Mouse (Mus musculus) liver, embryonic 16.5 days (tissue): ENCODE data around the gene Cwc22. TPM values are rescaled to one million over a fixed set of nuclear protein-coding genes. Genes with fewer than 3 reads are reported as not detected.

ENCODE experiments used
- ATAC-seq: fragments of 200-750 bp; cut with Nextera tagmentation; 2 replicates; pipeline ENCODE4 v1.8.0; 2017; ENCODE audit warnings: low read depth, mild to moderate bottlenecking, moderate number of reproducible peaks, moderate library complexity
- H3K27ac ChIP-seq: fragments of 300-500 bp; sonication (generic); 2 replicates; pipeline ENCODE4 v1.5.1; 2014; ENCODE audit warnings: mild to moderate bottlenecking, low read length
- H3K27me3 ChIP-seq: fragments of 300-500 bp; sonication (generic); 2 replicates; pipeline ENCODE4 v1.6.1; 2014; ENCODE audit warnings: low read depth, low read length, mixed read lengths; ENCODE audit not compliant: control insufficient read depth, insufficient read depth
- H3K36me3 ChIP-seq: fragments of 300-500 bp; sonication (generic); 2 replicates; pipeline ENCODE4 v1.6.1; 2014; ENCODE audit warnings: mild to moderate bottlenecking; ENCODE audit not compliant: control insufficient read depth, insufficient read depth
- H3K4me1 ChIP-seq: fragments of 300-500 bp; sonication (generic); 2 replicates; pipeline ENCODE4 v1.6.1; 2014; ENCODE audit warnings: low read depth, low read length, mixed read lengths; ENCODE audit not compliant: control insufficient read depth
- H3K4me2 ChIP-seq: fragments of 300-500 bp; sonication (generic); 2 replicates; pipeline ENCODE4 v1.6.1; 2014; ENCODE audit warnings: low read depth, low read length, mixed read lengths
- H3K4me3 ChIP-seq: fragments of 300-500 bp; sonication (generic); 2 replicates; pipeline ENCODE4 v1.5.1; 2014; ENCODE audit warnings: low read depth, mild to moderate bottlenecking, low read length
- H3K9ac ChIP-seq: fragments of 300-500 bp; sonication (generic); 2 replicates; pipeline ENCODE4 v1.6.1; 2014; ENCODE audit warnings: low read depth, low read length
- H3K9me3 ChIP-seq: fragments of 300-500 bp; sonication (generic); replicated peaks from 2 replicates; pipeline ENCODE4 v1.6.1; 2016; ENCODE audit warnings: low read length; ENCODE audit not compliant: control insufficient read depth
- WGBS: fragments of 180-500 bp; shearing (Covaris S2); extraction: QIAGEN DNeasy Blood & Tissue Kit; methylation state at CpG from one replicate; pipeline ENCODE4 v1.1.7; 2014; ENCODE audit not compliant: insufficient replicate concordance; 5-methylcytosine and 5-hydroxymethylcytosine counted together
- polyA plus RNA-seq: library from polyadenylated mRNA; unstranded; fragments of >200 nt; fragmentation: Nextera tagmentation; extraction: Ambion mirVana; gene quantifications from 2 replicates; pipeline ENCODE4 v1.2.1, GENCODE M21; 2015

Cwc22 gene
- polyA plus RNA-seq, 1 experiment from 2014 or later: 11.7 TPM

- no peak overlapping the region for H3K27ac ChIP-seq
- H3K9me3 ChIP-seq: no peaks in the 10 kb centered on the region
- no peaks in the 10 kb centered on the region for H3K4me1 ChIP-seq
- no peak overlapping the region for H3K9ac ChIP-seq
- H3K27me3 ChIP-seq: no peaks in the 10 kb centered on the region
- H3K4me2 ChIP-seq: no peak overlapping the region
- no peaks in the 10 kb centered on the region for H3K36me3 ChIP-seq
- ATAC-seq: no peak
- WGBS: 72% methylated on average over 17 of the region's 17 CpGs
- H3K4me3 ChIP-seq: no peak overlapping the region
These were observed 106.6 kb downstream of the Cwc22 start for GRCm38 (mm10) chr2:77839587-77839986.

GRCm38 (mm10) chr2:77838688-77839087 lies 107.5 kb downstream of the Cwc22 start:
- 28% methylated on average over 1 of the region's 1 CpGs for WGBS
- no peak for ATAC-seq
- Histone ChIP-seq H3K27me3 (no peaks in the 10 kb centered on the region), H3K36me3 (no peaks in the 10 kb centered on the region), H3K9me3 (no peaks in the 10 kb centered on the region), H3K4me2 (no peak overlapping the region), H3K9ac (no peak overlapping the region), H3K4me1 (no peaks in the 10 kb centered on the region), H3K27ac (no peak overlapping the region), H3K4me3 (no peak overlapping the region)

DNA sequence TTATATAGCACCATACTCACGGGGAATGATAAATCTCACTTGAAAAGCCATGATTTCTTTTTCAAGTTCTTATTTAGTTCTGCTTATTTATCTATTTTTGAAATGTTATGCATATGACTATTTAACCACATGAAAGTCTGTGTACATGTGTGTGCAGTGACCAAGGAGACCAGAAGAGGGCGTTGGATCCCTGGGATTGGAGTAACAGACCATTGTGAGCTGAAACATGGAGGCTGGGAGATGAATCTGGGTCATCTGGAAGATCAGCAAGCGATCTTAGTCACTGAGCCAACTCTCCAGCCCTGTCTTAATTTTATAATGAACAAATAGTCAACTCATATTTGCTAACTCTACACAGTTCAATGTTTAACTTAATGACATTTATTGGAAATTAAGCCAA lies 110.4 kb downstream of the Cwc22 start:
- no peaks in the 10 kb centered on the region for H3K9me3 ChIP-seq
- H3K27ac ChIP-seq: no peak overlapping the region
- no peaks in the 10 kb centered on the region for H3K4me1 ChIP-seq
- H3K36me3 ChIP-seq: no peaks in the 10 kb centered on the region
- 34% methylated on average over 3 of the region's 3 CpGs for WGBS
- no peak for ATAC-seq
- no peak overlapping the region for H3K9ac ChIP-seq
- no peaks in the 10 kb centered on the region for H3K27me3 ChIP-seq
- H3K4me2 ChIP-seq: no peak overlapping the region
- no peak overlapping the region for H3K4me3 ChIP-seq

Other genes with a start within 250 kb of the Cwc22 start
- 6.9 and 8.1 TPM in 2 replicates for gene Zfp385b, start 126.7 kb downstream of the Cwc22 start, polyA plus RNA-seq